Mouse (Mus musculus) bone marrow macrophage, adult 2 months (primary cell): Measurements from ENCODE around the gene Mrgprd.

Experiments used
- CTCF ChIP-seq: IDR thresholded peaks from 2 replicates; pipeline ENCODE4 v1.5.1; 2012; ENCODE audit warnings: low read depth, mild to moderate bottlenecking, low read length, moderate library complexity
- POLR2A ChIP-seq: IDR thresholded peaks from 2 replicates; pipeline ENCODE4 v1.6.1; 2012; ENCODE audit warnings: mild to moderate bottlenecking, low read depth, low read length, borderline replicate concordance

DNA sequence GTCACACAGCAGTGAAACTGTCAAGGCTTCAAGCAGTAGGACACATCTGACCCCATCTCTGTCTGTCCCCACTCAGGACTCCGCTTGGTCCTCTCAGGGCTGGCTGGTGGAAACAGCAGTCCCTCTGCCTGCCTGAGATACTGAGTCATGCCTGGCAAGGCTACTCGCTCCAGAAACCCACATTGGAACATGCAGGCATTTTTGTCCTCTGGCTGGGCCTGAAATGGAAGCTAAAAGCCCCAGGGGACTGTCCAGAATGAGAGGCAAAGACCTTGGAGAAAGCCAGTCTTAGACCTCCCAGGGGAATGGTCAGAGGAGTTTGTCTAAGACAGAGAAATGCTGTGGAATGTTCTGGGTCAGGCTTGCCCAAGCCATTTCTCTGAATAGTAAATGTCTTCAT, 48.6 kb upstream of the Mrgprd start:
- TF ChIP-seq CTCF (no peak), POLR2A (no peak)
